Mouse (Mus musculus) neural tube, embryonic 15.5 days (tissue): Measurements from ENCODE around the gene Il1f5. TPM values are rescaled to one million over a fixed set of nuclear protein-coding genes. Genes with fewer than 3 reads are reported as not detected.

Experiments
- polyA plus RNA-seq: library from polyadenylated mRNA; unstranded; fragments of >200 nt; fragmentation: Nextera tagmentation; extraction: Ambion mirVana; gene quantifications from 2 replicates; pipeline ENCODE4 v1.2.1, GENCODE M21; 2015

The Il1f5 gene
- polyA plus RNA-seq, 1 experiment from 2014 or later = not detected

Other genes starting within 250 kb of the Il1f5 start
- gene Hnmt, start 227.6 kb upstream of the Il1f5 start, polyA plus RNA-seq = 12.3 and 15.4 TPM in 2 replicates
- not detected in 2 replicates for gene Tbpl2, start 180.4 kb upstream of the Il1f5 start, polyA plus RNA-seq
- not detected in 2 replicates for gene Il1f8, start 123.8 kb upstream of the Il1f5 start, polyA plus RNA-seq
- not detected in 2 replicates for gene Il1f9, start 90.5 kb upstream of the Il1f5 start, polyA plus RNA-seq
- gene Il1f6, start 61.5 kb upstream of the Il1f5 start, polyA plus RNA-seq = not detected in 2 replicates
- gene Il1f10, start 14.2 kb downstream of the Il1f5 start, polyA plus RNA-seq = not detected in 2 replicates
- 1.3 TPM in 1 of 2 replicates, not detected in the other for gene Il1rn, start 59.9 kb downstream of the Il1f5 start, polyA plus RNA-seq
- 1.4 and 3.7 TPM in 2 replicates for gene Psd4, start 90.6 kb downstream of the Il1f5 start, polyA plus RNA-seq
- 38.0 and 42.0 TPM in 2 replicates for gene Pax8, start 198.6 kb downstream of the Il1f5 start, polyA plus RNA-seq